In the genomic region with DNA sequence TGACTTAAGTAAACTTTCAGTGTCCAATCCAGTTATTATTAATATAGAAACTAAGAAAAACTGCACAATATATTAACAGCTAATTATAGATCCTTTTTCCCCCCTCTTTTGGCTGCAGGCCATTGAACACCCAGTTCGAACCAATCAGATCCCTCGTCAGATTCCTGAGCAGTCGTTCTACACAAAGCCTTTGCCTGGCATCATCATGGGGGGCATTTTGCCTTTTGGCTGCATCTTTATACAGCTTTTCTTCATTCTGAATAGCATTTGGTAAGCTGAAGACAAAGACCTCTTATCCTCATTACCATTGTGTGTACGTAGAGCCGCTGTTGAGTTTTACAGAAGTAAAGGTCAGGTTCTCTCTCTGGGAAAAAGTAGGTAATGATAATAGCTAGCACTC, we compare ENCODE assay signal across 19 mouse cellular contexts. TPM values are rescaled to one million over a fixed set of nuclear protein-coding genes. Genes with fewer than 3 reads are reported as not detected.
A peak's percentile ranks its signal among the peaks of the same experiment; 100 is the strongest.
DNase-seq lines count a peak whose midpoint lies in the region; ATAC-seq and TF ChIP-seq lines count a peak whose summit lies in the region.
"Had no signal": no experiment of that assay in that cellular context is flagged by ENCODE, and none has a peak within 500 bp of the region (broad histone marks: within the 10 kb centered on the region; RNA-seq: fewer than 3 reads in every experiment).

No protein-coding gene starts in this region.

- H3K27ac ChIP-seq in heart, embryonic 11.5 days (ENCODE audit: low read depth, low read length) = no peak overlapping the region
- H3K27ac ChIP-seq: embryonic facial prominence, embryonic 13.5 days; heart, adult 2 months; hindbrain, embryonic 14.5 days had no signal

- H3K9ac ChIP-seq in heart, embryonic 11.5 days (ENCODE audit: low read depth, low read length) = no peak overlapping the region
- H3K9ac ChIP-seq: embryonic facial prominence, embryonic 13.5 days; heart, embryonic 12.5 days; hindbrain, embryonic 14.5 days had no signal

- WGBS in heart, embryonic 11.5 days (ENCODE audit: insufficient replicate concordance) = 85% methylated on average over 5 of the region's 5 CpGs

- peaks cover 16% of the 10 kb centered on the region for H3K36me3 ChIP-seq in heart, embryonic 11.5 days (ENCODE audit: control insufficient read depth, insufficient read depth, low read length)

- H3K9me3 ChIP-seq in heart, embryonic 11.5 days (replicated peaks; ENCODE audit: control insufficient read depth, low read length) = no peaks in the 10 kb centered on the region
- H3K9me3 ChIP-seq: embryonic facial prominence, embryonic 13.5 days; heart, embryonic 12.5 days had no signal

- TF ChIP-seq POLR2A in brain, embryonic 14.5 days (IDR thresholded peaks at IDR 0.05; ENCODE audit: borderline replicate concordance, extremely low read depth, insufficient read depth, insufficient read length, poor library complexity, severe bottlenecking) = no peak

- H3K4me3 ChIP-seq in heart, embryonic 11.5 days (ENCODE audit: low read depth, low read length) = no peak overlapping the region
- H3K4me3 ChIP-seq: embryonic facial prominence, embryonic 13.5 days; heart, adult 2 months; heart, embryonic 12.5 days had no signal

- TF ChIP-seq CTCF in brain, embryonic 14.5 days (IDR thresholded peaks at IDR 0.05; ENCODE audit: borderline replicate concordance, extremely low read depth, insufficient read depth, insufficient read length) = no peak

- H3K4me1 ChIP-seq in heart, embryonic 11.5 days (ENCODE audit: control insufficient read depth, insufficient read depth, low read length) = no peaks in the 10 kb centered on the region
- H3K4me1 ChIP-seq: embryonic facial prominence, embryonic 13.5 days; heart, embryonic 12.5 days had no signal

- H3K27me3 ChIP-seq in heart, embryonic 11.5 days (ENCODE audit: control insufficient read depth, insufficient read depth, low read length) = no peaks in the 10 kb centered on the region
- H3K27me3 ChIP-seq: embryonic facial prominence, embryonic 13.5 days; heart, embryonic 12.5 days had no signal

- intact Hi-C loops in left cerebral cortex, postnatal 4 days (cut with DNase I) = no loop called here

- peak; percentile 8 for DNase-seq in embryo, embryonic 10.5 days (ENCODE audit: low spot score)
- DNase-seq in embryo, embryonic 11 days = no peak
- DNase-seq in heart, adult 11 months = peak; percentile 54
- DNase-seq in left cerebral cortex, postnatal 4 days = peak; percentile 10
- DNase-seq in left cerebral cortex, adult 18-20 months (ENCODE audit: low spot score in 2 of 2) = no peak
- peak; percentile 64 for DNase-seq in brain, embryonic 14.5 days (ENCODE audit: low read depth)
- DNase-seq in adrenal gland, postnatal 36 days = no peak
- DNase-seq: adrenal gland, postnatal 10 days; cerebellum, adult 18-20 months; cerebellum, postnatal 14 days; gastrocnemius, postnatal 10 days; heart, adult 2 months; kidney, adult 8-10 months had no signal

- no peak overlapping the region for H3K4me2 ChIP-seq in heart, embryonic 11.5 days
- H3K4me2 ChIP-seq: embryonic facial prominence, embryonic 13.5 days; heart, embryonic 12.5 days; hindbrain, embryonic 14.5 days had no signal

- ATAC-seq in heart, embryonic 11.5 days (replicated peaks; ENCODE audit: insufficient number of reproducible peaks, low FRiP score, low TSS enrichment) = no peak
- ATAC-seq: inflammation-experienced regulatory T-cells, adult 6 months; intestine, postnatal 0 days had no signal

RNA-seq across cellular contexts. Expression of gene Clybl, which starts 30.9 kb away (rescaled TPM):
- polyA plus RNA-seq in heart, embryonic 11.5 days (2014; fragmentation: Nextera tagmentation; extraction: Ambion mirVana) = 73.9 and 76.8 TPM in 2 replicates
- total RNA-seq in left cerebral cortex, postnatal 4 days (2021) = 1 to 10 TPM; 6.5 to 8.5 TPM
- 10 to 100 TPM; 22.9 to 28.7 TPM for total RNA-seq in left cerebral cortex, adult 18-20 months (2021)
- 10.1 and 11.7 TPM in 2 replicates for polyA plus RNA-seq in brain, embryonic 14.5 days (2012; rRNA removed)
- 10 to 100 TPM; 82.2 to 85.6 TPM for total RNA-seq in adrenal gland, postnatal 36 days (2021)

RNA-seq across cellular contexts. Expression of gene Tm9sf2, which starts 43.8 kb away (rescaled TPM):
- polyA plus RNA-seq in heart, embryonic 11.5 days (2014; fragmentation: Nextera tagmentation; extraction: Ambion mirVana) = 111 and 136 TPM in 2 replicates
- total RNA-seq in left cerebral cortex, postnatal 4 days (2021) = 10 to 100 TPM; 68.4 to 71.7 TPM
- total RNA-seq in left cerebral cortex, adult 18-20 months (2021) = 100 to 1,000 TPM; 110 to 113 TPM
- 64.7 and 85.3 TPM in 2 replicates for polyA plus RNA-seq in brain, embryonic 14.5 days (2012; rRNA removed)
- total RNA-seq in adrenal gland, postnatal 36 days (2021) = 100 to 1,000 TPM; 149 to 177 TPM

Comparison
In these comparisons a context has a peak if more than half of its experiments do, and no peak if none do; other contexts are left out.
1. DNase-seq: peak in embryo, embryonic 10.5 days (single experiment), heart, adult 11 months (single experiment), left cerebral cortex, postnatal 4 days (single experiment) and brain, embryonic 14.5 days (single experiment); none in embryo, embryonic 11 days (single experiment), left cerebral cortex, adult 18-20 months (0 of 2) and adrenal gland, postnatal 36 days (0 of 2).